Mouse (Mus musculus) ES-E14 (cell line): ENCODE results near the gene Ifit3. TPM values are rescaled to one million over a fixed set of nuclear protein-coding genes. Genes with fewer than 3 reads are reported as not detected.
A peak's percentile ranks its signal among the peaks of the same experiment; 100 is the strongest.

Source experiments
- DNase-seq: peaks from one replicate; pipeline ENCODE4 v3.0.0-alpha.2; 2013; ENCODE audit warnings: low read depth, low spot score
- H3K27ac ChIP-seq: 2 replicates; pipeline ENCODE4 v1.5.1; 2012; ENCODE audit warnings: low read depth, mild to moderate bottlenecking, low read length, moderate library complexity, mixed read lengths; ENCODE audit not compliant: poor library complexity, insufficient read depth, severe bottlenecking
- H3K36me3 ChIP-seq: 2 replicates; pipeline ENCODE4 v1.6.1; 2012; ENCODE audit warnings: mild to moderate bottlenecking, low read length, moderate library complexity, mixed read lengths; ENCODE audit not compliant: control insufficient read depth, poor library complexity, insufficient read depth, severe bottlenecking
- H3K4me1 ChIP-seq, 2 experiments: fragments of 150-350 bp in 1 of 2; sonication (generic) in 1 of 2; 2 replicates each; pipeline ENCODE4 v1.6.1; 2012; ENCODE audit warnings: low read length in 2 of 2, mild to moderate bottlenecking in 1 of 2, mixed read lengths in 1 of 2; ENCODE audit not compliant: control insufficient read depth in 2 of 2, insufficient read depth in 2 of 2, poor library complexity in 1 of 2
- H3K4me3 ChIP-seq, 2 experiments: fragments of 150-350 bp in 1 of 2; sonication (generic) in 1 of 2; 2 replicates each; pipeline ENCODE4 v1.5.1; 2012; ENCODE audit warnings: low read length in 2 of 2, low read depth in 1 of 2, mild to moderate bottlenecking in 1 of 2, mixed read lengths in 1 of 2; ENCODE audit not compliant: insufficient read depth in 1 of 2, poor library complexity in 1 of 2, severe bottlenecking in 1 of 2
- H3K9ac ChIP-seq: 2 replicates; pipeline ENCODE4 v1.6.1; 2012; ENCODE audit warnings: low read depth, mild to moderate bottlenecking, low read length, mixed read lengths; ENCODE audit not compliant: poor library complexity, insufficient read depth, severe bottlenecking
- H3K9me3 ChIP-seq: fragments of 150-350 bp; sonication (generic); 2 replicates; pipeline ENCODE4 v1.6.1; 2012; ENCODE audit warnings: low read depth, mild to moderate bottlenecking, low read length; ENCODE audit not compliant: control insufficient read depth, insufficient read depth
- CHD2 ChIP-seq: IDR thresholded peaks from 2 replicates; pipeline ENCODE4 v1.6.1; 2014; ENCODE audit warnings: mild to moderate bottlenecking, low read depth, low read length, inconsistent platforms
- HCFC1 ChIP-seq: IDR thresholded peaks from 2 replicates; pipeline ENCODE4 v1.6.1; 2012; ENCODE audit warnings: low read length, inconsistent platforms, borderline replicate concordance; ENCODE audit not compliant: insufficient read depth
- MAFK ChIP-seq: IDR thresholded peaks from 2 replicates; pipeline ENCODE4 v1.6.1; 2014; ENCODE audit warnings: mild to moderate bottlenecking, low read depth, low read length, inconsistent platforms; ENCODE audit not compliant: insufficient read depth
- ZC3H11A ChIP-seq: IDR thresholded peaks from 2 replicates; pipeline ENCODE4 v1.6.1; 2012; ENCODE audit warnings: low read depth, mild to moderate bottlenecking, inconsistent platforms, low read length, borderline replicate concordance
- ZNF384 ChIP-seq: IDR thresholded peaks from 2 replicates; pipeline ENCODE4 v1.6.1; 2012; ENCODE audit warnings: low read depth, low read length, inconsistent platforms
- in situ Hi-C, 2 experiments: fragments of 600-800 bp; cut with MboI; formaldehyde crosslinking; loops; one replicate each; pipeline ENCODE4 v1.15.1; 2025; ENCODE audit warnings: low sequenced_read_pairs in 2 of 2, inconsistent platforms in 1 of 2; ENCODE audit not compliant: unreplicated experiment in 2 of 2
- total RNA-seq: library from RNA; depleted of rRNA; stranded (reverse); fragments of 300-350 nt; gene quantifications from 2 replicates; pipeline ENCODE4 v1.2.3, GENCODE M21; 2012; rRNA removed

The Ifit3 gene
- total RNA-seq, 1 experiment = 0.09 TPM

DNA sequence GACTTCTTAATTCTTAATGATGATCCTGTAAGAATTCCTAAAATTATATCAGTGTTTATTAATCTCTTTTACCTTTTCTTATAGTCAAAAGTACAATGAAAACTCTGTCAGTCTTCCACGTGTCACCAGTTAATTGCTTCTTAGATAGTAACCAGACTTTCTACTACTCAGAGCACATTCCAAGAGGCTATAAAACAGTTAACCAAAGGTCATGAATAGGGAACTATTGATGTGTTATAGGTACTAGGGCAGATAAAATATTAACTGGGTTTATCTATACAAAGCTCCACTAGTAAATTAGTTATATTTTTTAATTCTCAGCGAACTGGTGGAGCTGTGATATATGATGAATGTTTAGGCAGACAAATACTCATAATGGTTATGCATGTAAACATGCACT lies 44.2 kb downstream of the Ifit3 start:
- in situ Hi-C loops = no loop called here
- no peak for DNase-seq
- Histone ChIP-seq H3K4me3 (no peak overlapping the region), H3K9ac (no peak overlapping the region), H3K4me1 (no peaks in the 10 kb centered on the region), H3K9me3 (no peaks in the 10 kb centered on the region), H3K36me3 (no peaks in the 10 kb centered on the region), H3K27ac (no peak overlapping the region)
- TF ChIP-seq HCFC1 (no peak), MAFK (no peak), ZNF384 (no peak), ZC3H11A (no peak)

DNA sequence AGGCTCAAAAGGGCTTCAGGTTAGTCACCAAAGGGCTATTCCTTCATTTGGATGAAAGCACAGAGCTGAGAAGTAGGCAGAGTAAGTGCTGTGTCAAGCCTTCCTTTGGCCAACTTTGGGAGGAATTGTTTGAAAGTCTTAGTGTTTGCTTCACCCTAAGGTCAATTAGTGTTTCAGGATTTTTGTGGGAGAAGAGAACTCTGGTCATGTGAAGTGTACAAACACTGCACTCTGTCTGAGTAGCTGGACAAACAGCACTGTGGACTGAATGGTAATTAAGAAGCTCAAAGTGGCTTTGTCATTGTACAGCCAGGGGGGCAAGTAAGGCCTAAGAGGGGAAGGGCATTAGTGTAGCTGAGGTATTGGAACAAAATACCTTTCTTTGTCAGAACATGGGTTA lies 48.2 kb downstream of the Ifit3 start:
- Histone ChIP-seq H3K9me3 (no peaks in the 10 kb centered on the region), H3K36me3 (no peaks in the 10 kb centered on the region), H3K27ac (no peak overlapping the region), H3K4me1 (no peaks in the 10 kb centered on the region), H3K9ac (no peak overlapping the region), H3K4me3 (no peak overlapping the region)
- no peak for TF ChIP-seq CHD2
- no peak for TF ChIP-seq MAFK
- TF ChIP-seq ZNF384 = no peak
- TF ChIP-seq ZC3H11A = no peak
- no peak for TF ChIP-seq HCFC1
- in situ Hi-C loops = no loop called here
- no peak for DNase-seq

DNA sequence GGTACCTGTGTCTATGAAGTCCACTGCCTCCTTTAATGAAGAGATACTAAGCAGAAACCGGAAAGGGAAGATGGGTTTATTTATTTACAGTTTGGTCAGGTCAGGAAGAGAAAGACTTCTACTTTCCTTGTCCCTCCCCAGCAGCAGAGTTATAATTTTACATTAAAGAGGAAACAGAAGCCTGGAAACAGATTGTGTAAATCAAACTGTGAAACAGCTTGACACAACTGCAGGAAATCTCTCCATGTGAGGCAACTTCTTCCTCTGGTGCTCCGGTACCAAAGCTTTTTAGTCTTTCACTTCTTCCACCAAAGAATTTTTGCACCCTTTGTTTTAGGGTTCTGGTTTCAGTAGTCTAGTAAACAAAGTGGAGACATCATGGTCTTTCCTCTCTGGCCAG lies 50.2 kb downstream of the Ifit3 start:
- Histone ChIP-seq H3K27ac (no peak overlapping the region), H3K9me3 (no peaks in the 10 kb centered on the region), H3K4me1 (no peaks in the 10 kb centered on the region), H3K36me3 (no peaks in the 10 kb centered on the region), H3K4me3 (no peak overlapping the region), H3K9ac (no peak overlapping the region)
- TF ChIP-seq ZNF384 (no peak), HCFC1 (no peak), CHD2 (no peak), ZC3H11A (no peak), MAFK (no peak)
- in situ Hi-C loops = no loop called here
- DNase-seq = no peak

DNA sequence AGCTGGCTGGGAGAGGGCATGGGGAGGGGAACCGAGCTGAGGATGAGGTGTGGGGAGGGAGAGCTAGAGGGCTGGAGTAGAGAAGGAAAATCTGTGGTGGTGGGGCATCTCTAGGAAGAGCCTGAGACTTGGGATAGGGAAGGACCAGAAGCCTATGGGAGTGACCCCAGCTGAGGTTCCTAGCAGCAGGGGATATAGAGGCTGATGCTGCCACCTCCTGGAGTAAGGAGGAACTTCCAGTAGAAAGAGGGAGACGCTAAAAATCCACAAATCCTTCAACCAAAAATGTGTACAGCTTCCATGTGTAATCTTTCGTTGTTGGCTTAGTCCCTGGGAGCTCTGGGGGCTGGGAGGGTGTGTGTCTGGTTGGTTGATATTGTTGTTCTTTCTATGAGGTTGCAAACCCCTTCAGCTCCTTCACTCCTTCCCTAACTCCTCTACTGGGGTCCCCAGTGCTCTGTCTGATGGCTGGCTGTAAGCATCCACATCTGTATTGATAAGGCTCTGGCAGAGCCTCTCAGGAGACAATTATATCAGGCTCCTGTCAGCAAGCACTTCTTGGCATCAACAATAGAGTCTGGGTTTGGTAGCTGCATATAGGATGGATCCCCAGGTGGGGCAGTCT lies 53.7 kb downstream of the Ifit3 start:
- in situ Hi-C loops = no loop called here
- TF ChIP-seq HCFC1 (no peak), CHD2 (no peak), ZC3H11A (peak; percentile 71; the same call in 1 of the 2 replicates)
- H3K36me3 ChIP-seq = no peaks in the 10 kb centered on the region
- peak; percentile 45 for DNase-seq
- no peak overlapping the region for H3K4me3 ChIP-seq
- no peaks in the 10 kb centered on the region for H3K9me3 ChIP-seq
- H3K4me1 ChIP-seq = no peaks in the 10 kb centered on the region
- H3K27ac ChIP-seq = no peak overlapping the region
- no peak overlapping the region for H3K9ac ChIP-seq

Other genes starting within 250 kb of the Ifit3 start
- 0.37 and 0.89 TPM in 2 replicates for gene Ch25h, start 108.4 kb upstream of the Ifit3 start, total RNA-seq
- 10.7 and 15.0 TPM in 2 replicates for gene Lipa, start 56.1 kb upstream of the Ifit3 start, total RNA-seq
- 1.2 and 1.7 TPM in 2 replicates for gene Ifit2, start 32.8 kb upstream of the Ifit3 start, total RNA-seq
- gene Ifit1bl1, start 18.4 kb downstream of the Ifit3 start, total RNA-seq = not detected in 2 replicates
- gene Ifit3b, start 24.4 kb downstream of the Ifit3 start, total RNA-seq = not detected in 2 replicates
- not detected in 2 replicates for gene Ifit1bl2, start 57.2 kb downstream of the Ifit3 start, total RNA-seq
- gene Ifit1, start 57.3 kb downstream of the Ifit3 start, total RNA-seq = 0.16 TPM in 1 of 2 replicates, not detected in the other
- 0.13 and 0.16 TPM in 2 replicates for gene Slc16a12, start 163.8 kb downstream of the Ifit3 start, total RNA-seq